Mouse (Mus musculus): Measurements from ENCODE around the gene 6030468B19Rik. TPM values are rescaled to one million over a fixed set of nuclear protein-coding genes. Genes with fewer than 3 reads are reported as not detected.

Gene 6030468B19Rik
- polyA plus RNA-seq, 1 experiment: 7.6 TPM

DNA sequence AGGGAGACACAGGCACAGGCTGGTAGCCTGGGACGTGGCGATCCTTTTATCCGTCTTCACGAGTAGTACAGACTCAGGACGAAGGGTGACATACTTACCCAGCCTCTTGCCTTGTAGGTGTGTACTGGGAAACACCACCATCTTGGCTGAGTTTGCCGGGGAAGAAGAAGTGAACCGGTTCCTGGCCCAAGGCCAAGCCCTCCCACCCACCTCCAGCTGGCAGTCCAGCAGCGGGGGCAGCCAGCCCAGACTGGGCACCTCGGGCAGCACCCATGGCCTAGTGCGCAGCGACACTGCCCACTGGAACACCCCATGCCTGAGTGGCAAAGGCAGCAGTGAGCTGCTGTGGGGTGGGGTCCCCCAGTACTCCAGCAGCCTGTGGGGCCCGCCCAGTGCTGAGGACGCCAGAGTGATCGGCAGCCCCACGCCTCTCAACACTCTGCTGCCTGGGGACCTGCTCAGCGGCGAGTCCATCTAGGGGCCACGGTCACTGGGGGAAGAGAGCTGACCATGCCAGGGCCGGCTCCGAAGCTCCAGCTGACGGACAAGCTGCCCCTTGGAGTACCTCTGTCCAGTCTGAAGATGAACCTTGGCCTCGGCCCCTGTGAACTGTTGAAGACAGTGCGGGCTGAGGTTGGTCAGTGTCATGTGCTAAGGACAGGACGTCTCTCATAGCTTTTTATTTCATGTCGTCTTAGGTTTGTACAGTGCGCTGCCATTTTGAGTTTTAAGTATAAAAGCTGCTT is 36.9 kb upstream of the 6030468B19Rik start:
- peaks cover 4% of the 10 kb centered on the region; the same call in 1 of the 2 replicates for H3K4me1 ChIP-seq (ENCODE audit: control insufficient read depth, insufficient read depth, insufficient read length)
- no peaks in the 10 kb centered on the region for H3K27me3 ChIP-seq (ENCODE audit: control insufficient read depth, insufficient read depth, low read length)
- no peak overlapping the region for H3K27ac ChIP-seq (ENCODE audit: insufficient read depth, low read length)
- H3K4me3 ChIP-seq (ENCODE audit: extremely low read depth, insufficient read depth, insufficient read length): no peak overlapping the region
- no peak for DNase-seq (ENCODE audit: low read depth in 1 of 2, low spot score in 2 of 2)
- 95% methylated on average over 26 of the region's 26 CpGs for WGBS
- peaks cover 55% of the 10 kb centered on the region for H3K36me3 ChIP-seq (ENCODE audit: control insufficient read depth, insufficient read depth, low read length)
- TF ChIP-seq POLR2A (IDR thresholded peaks at IDR 0.05; ENCODE audit: low read depth, low read length) (no peak), CTCF (IDR thresholded peaks at IDR 0.05; ENCODE audit: extremely low read depth, insufficient read depth, insufficient read length, insufficient replicate concordance) (no peak)

DNA sequence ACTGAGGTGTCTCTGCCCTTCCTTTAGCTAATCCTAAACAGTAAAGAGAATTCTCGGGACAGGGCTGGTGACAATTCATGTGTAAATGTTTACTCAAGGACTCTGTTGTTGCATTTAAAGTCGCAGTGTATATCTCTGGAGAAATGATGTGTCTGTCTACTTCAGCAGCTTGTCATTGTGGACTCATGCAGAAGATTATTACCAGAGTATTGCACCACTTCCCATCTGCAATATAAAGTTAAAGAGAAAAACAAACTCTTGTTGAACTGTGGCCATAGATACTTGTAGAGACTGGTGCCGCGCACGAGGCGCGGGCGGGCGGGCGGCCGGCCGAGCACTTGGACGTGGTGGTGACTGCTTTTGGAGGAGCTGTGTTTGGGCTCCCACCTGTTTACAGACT is 35.7 kb upstream of the 6030468B19Rik start:
- Histone ChIP-seq H3K36me3 (ENCODE audit: control insufficient read depth, insufficient read depth, low read length) (peaks cover 50% of the 10 kb centered on the region), H3K27me3 (ENCODE audit: control insufficient read depth, insufficient read depth, low read length) (no peaks in the 10 kb centered on the region), H3K4me1 (ENCODE audit: control insufficient read depth, insufficient read depth, insufficient read length) (peaks cover 4% of the 10 kb centered on the region; the same call in 1 of the 2 replicates), H3K27ac (ENCODE audit: insufficient read depth, low read length) (no peak overlapping the region), H3K4me3 (ENCODE audit: extremely low read depth, insufficient read depth, insufficient read length) (no peak overlapping the region)
- WGBS: 92% methylated on average over 13 of the region's 13 CpGs
- DNase-seq (ENCODE audit: low read depth in 1 of 2, low spot score in 2 of 2): no peak
- no peak for TF ChIP-seq POLR2A (IDR thresholded peaks at IDR 0.05; ENCODE audit: low read depth, low read length)
- TF ChIP-seq CTCF (IDR thresholded peaks at IDR 0.05; ENCODE audit: extremely low read depth, insufficient read depth, insufficient read length, insufficient replicate concordance): no peak

DNA sequence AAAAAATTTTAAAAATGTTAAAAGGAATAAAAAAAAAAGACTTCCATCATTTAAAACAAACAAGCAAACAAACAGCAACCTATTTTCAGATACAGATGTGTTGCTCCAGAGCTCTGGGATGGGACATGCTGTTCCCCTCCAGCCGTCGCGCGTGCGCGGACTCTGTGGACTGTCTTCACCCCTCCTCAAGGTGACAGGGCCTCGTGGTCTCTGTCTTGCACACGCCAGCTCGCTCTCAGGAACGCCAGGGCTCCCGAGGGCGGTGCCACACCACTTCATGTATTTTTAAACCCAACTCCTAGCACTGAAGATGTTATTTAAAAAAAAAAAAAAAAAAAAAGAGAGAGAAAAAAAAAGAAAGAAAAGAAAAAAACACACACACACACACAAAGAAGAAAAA is 35.2 kb upstream of the 6030468B19Rik start:
- H3K4me1 ChIP-seq (ENCODE audit: control insufficient read depth, insufficient read depth, insufficient read length): peaks cover 4% of the 10 kb centered on the region; the same call in 1 of the 2 replicates
- H3K27me3 ChIP-seq (ENCODE audit: control insufficient read depth, insufficient read depth, low read length): no peaks in the 10 kb centered on the region
- H3K27ac ChIP-seq (ENCODE audit: insufficient read depth, low read length): no peak overlapping the region
- WGBS: 51% methylated on average over 12 of the region's 12 CpGs
- TF ChIP-seq CTCF (IDR thresholded peaks at IDR 0.05; ENCODE audit: extremely low read depth, insufficient read depth, insufficient read length, insufficient replicate concordance): no peak
- no peak for TF ChIP-seq POLR2A (IDR thresholded peaks at IDR 0.05; ENCODE audit: low read depth, low read length)
- peaks cover 48% of the 10 kb centered on the region for H3K36me3 ChIP-seq (ENCODE audit: control insufficient read depth, insufficient read depth, low read length)
- DNase-seq (ENCODE audit: low read depth in 1 of 2, low spot score in 2 of 2): no peak
- H3K4me3 ChIP-seq (ENCODE audit: extremely low read depth, insufficient read depth, insufficient read length): no peak overlapping the region

DNA sequence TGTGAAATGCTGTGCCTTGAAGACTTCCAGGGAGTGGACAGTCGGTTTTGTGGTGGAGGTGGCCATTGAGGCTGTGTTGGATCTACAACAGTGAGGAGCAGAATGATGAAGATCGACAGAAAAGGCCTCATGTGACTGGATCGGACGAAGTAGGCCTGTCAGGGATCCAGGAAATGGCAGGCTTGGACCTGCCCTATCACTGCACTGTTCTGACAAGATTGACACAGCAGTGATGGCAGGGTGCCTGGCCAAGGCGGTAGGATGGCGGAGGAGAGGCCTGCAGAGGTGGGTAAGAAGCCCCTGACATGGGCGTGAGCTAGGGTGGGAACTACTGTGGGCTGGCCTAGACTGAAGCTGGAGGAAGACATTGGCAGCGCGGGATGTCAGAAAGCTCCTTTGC is 33.1 kb upstream of the 6030468B19Rik start:
- 91% methylated on average over 9 of the region's 9 CpGs for WGBS
- no peak for DNase-seq (ENCODE audit: low read depth in 1 of 2, low spot score in 2 of 2)
- Histone ChIP-seq H3K4me1 (ENCODE audit: control insufficient read depth, insufficient read depth, insufficient read length) (peaks cover 4% of the 10 kb centered on the region; the same call in 1 of the 2 replicates), H3K36me3 (ENCODE audit: control insufficient read depth, insufficient read depth, low read length) (peaks cover 45% of the 10 kb centered on the region), H3K4me3 (ENCODE audit: extremely low read depth, insufficient read depth, insufficient read length) (no peak overlapping the region), H3K27ac (ENCODE audit: insufficient read depth, low read length) (no peak overlapping the region), H3K27me3 (ENCODE audit: control insufficient read depth, insufficient read depth, low read length) (no peaks in the 10 kb centered on the region)
- no peak for TF ChIP-seq CTCF (IDR thresholded peaks at IDR 0.05; ENCODE audit: extremely low read depth, insufficient read depth, insufficient read length, insufficient replicate concordance)
- no peak for TF ChIP-seq POLR2A (IDR thresholded peaks at IDR 0.05; ENCODE audit: low read depth, low read length)

DNA sequence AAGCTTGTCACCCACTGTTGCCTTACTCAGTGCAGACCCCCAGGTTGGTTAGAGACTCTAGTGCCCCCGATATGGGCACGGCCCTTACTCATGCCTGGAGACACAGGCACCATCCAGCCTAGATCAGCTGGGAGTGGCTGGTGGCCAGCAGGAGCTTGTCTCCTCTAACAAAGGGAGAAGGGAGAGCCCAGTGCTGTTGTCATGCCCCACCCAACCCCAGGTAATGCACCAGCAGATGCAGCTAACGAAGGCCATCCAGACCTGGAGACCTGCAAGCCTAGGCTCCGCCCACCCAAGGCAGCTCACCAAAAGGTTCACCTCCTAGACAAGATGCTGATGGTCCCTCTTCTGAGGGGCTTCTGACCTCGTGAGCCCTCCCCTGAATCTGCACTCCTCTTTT is 32.1 kb upstream of the 6030468B19Rik start:
- Histone ChIP-seq H3K4me1 (ENCODE audit: control insufficient read depth, insufficient read depth, insufficient read length) (peaks cover 4% of the 10 kb centered on the region; the same call in 1 of the 2 replicates), H3K4me3 (ENCODE audit: extremely low read depth, insufficient read depth, insufficient read length) (no peak overlapping the region), H3K27ac (ENCODE audit: insufficient read depth, low read length) (no peak overlapping the region), H3K36me3 (ENCODE audit: control insufficient read depth, insufficient read depth, low read length) (peaks cover 46% of the 10 kb centered on the region), H3K27me3 (ENCODE audit: control insufficient read depth, insufficient read depth, low read length) (no peaks in the 10 kb centered on the region)
- 85% methylated on average over 5 of the region's 5 CpGs for WGBS
- DNase-seq (ENCODE audit: low read depth in 1 of 2, low spot score in 2 of 2): no peak
- TF ChIP-seq CTCF (IDR thresholded peaks at IDR 0.05; ENCODE audit: extremely low read depth, insufficient read depth, insufficient read length, insufficient replicate concordance) (no peak), POLR2A (IDR thresholded peaks at IDR 0.05; ENCODE audit: low read depth, low read length) (no peak)

DNA sequence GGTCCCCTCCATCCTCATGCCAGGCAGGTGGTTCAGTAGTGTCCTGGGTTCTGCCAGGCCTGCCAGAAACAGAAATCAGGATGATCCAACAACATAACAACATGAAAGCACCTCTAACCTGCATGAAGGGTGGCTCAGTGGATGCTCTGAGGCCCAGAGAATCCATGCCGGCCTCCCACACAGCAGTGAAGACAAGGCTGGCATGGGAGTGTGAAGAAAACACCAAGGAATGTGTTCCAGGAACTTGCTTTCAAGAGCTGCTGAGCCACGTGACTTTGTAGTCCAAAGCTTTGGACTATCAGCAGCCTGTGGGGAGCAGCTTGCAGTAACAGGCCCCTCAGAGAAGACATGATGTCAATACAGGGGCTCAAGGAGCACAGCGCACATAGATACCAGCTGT is 31.2 kb upstream of the 6030468B19Rik start:
- H3K4me1 ChIP-seq (ENCODE audit: control insufficient read depth, insufficient read depth, insufficient read length): peaks cover 4% of the 10 kb centered on the region; the same call in 1 of the 2 replicates
- TF ChIP-seq POLR2A (IDR thresholded peaks at IDR 0.05; ENCODE audit: low read depth, low read length) (no peak), CTCF (IDR thresholded peaks at IDR 0.05; ENCODE audit: extremely low read depth, insufficient read depth, insufficient read length, insufficient replicate concordance) (no peak)
- no peak overlapping the region for H3K27ac ChIP-seq (ENCODE audit: insufficient read depth, low read length)
- 91% methylated on average over 3 of the region's 3 CpGs for WGBS
- H3K36me3 ChIP-seq (ENCODE audit: control insufficient read depth, insufficient read depth, low read length): peaks cover 45% of the 10 kb centered on the region
- no peak for DNase-seq (ENCODE audit: low read depth in 1 of 2, low spot score in 2 of 2)
- no peaks in the 10 kb centered on the region for H3K27me3 ChIP-seq (ENCODE audit: control insufficient read depth, insufficient read depth, low read length)
- no peak overlapping the region for H3K4me3 ChIP-seq (ENCODE audit: extremely low read depth, insufficient read depth, insufficient read length)

Measured in spleen, adult 2 months (tissue).